Mouse (Mus musculus): ENCODE data around the gene Spata31d1d.
"Not testable (repeated sequence)": the region's sequence is repeated elsewhere in the genome, so short reads cannot be mapped to it uniquely, and the experiment has no call there.

Spata31d1d gene

DNA sequence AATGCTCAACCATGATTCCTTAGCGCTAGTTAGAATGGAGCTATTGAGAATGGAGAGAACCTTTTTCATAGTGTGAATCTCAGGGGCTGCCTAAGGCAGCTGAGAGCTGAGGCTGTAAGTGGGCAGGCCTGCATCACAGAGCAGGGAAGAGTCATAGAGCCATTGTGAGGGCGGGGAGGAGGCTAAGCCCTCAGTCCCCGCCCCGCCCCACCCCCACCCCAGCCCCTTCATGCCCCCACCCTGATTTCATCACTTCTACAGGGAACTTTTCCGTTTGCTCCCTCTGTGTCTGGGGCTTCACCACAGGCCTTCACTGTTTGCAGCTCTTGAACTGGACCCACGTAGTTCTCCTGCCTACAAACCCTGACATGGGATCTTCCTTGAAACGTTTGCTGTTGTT is at the start of gene Spata31d1d:
Spata31d1d (minus strand) TSS at position 101 of the 400 bp plus-strand sequence.
- DNase-seq, result no peak

GRCm38 (mm10) chr13:59779744-59780264 is 48.3 kb upstream of the Spata31d1d start:
- not testable (repeated sequence) for DNase-seq

DNA sequence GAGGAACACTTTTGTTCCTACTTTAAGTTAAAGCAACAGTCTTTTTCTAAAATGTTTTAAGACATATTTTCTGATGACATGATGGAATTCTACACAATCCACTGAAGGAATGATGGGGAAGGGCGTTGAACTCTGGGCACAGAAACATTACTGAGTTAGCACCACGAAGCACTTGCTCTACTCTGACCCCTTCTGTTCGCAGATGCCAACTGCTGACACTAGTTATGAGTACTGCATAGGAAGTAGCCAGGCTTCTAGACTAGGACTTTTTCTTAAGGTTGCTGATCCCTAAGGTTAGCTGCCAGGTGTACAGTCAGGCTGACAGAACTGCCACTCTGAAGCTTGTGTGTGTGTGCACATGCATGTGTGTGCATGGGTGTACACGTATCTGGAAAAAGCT is 47.7 kb upstream of the Spata31d1d start:
- peak; percentile 13 for DNase-seq

DNA sequence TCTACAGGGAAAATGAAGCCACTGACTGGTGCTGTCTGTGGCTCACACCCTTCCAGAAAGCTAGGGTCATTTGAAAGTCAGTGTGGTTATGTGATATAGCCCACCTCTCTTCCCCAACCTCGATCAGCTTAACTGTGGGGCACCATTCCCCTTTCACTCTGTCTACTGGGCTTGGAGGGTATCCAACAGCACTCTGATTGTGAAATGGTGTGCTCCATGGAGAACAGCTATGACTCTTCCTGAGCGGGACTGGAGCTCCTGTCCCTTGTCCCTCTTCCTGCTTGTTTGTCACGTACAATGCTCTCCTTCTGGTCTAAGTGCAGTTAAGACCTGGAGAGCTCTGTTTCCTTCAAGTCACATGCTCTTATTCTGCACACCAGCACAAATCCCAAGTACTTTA is 43.6 kb upstream of the Spata31d1d start:
- DNase-seq, result no peak

DNA sequence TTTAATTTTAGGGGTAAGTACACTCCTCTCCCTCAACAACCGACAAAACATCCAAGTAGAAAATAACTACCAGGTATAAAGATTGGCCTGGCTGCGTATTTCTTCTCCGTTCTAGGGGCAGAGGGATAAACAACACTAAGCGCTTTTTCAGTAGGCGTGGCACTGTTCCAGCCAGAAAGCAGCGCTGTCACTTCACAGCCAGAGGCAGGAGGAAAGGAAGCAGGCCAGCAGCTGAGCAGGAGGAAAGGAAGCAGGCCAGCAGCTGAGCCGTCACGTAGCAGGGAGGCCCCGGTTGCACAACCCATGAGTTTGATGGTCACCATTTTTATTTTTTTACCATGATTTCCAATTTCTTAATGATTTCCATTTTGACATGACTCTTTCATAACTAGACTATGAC is 39.7 kb upstream of the Spata31d1d start:
- DNase-seq, result peak; percentile 70

DNA sequence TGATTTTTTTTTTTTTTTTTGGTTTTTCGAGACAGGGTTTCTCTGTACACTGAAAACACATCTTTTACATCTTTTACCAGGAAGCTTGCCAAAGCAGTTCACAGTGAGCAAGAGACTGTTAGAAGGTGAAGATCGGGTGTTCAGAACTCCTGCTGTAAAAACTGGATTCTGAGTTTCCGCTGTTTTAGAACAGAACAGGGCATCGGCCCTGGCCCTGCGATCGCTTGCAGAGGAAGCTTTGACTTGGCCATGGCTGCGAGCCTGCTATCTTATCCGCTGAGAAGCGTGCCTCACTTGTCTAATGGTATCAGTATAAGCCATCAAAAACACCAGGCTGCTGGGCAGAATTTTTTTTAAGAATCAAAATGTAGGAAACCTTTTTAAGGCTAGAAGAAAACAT is 39.3 kb upstream of the Spata31d1d start:
- no peak for DNase-seq

DNA sequence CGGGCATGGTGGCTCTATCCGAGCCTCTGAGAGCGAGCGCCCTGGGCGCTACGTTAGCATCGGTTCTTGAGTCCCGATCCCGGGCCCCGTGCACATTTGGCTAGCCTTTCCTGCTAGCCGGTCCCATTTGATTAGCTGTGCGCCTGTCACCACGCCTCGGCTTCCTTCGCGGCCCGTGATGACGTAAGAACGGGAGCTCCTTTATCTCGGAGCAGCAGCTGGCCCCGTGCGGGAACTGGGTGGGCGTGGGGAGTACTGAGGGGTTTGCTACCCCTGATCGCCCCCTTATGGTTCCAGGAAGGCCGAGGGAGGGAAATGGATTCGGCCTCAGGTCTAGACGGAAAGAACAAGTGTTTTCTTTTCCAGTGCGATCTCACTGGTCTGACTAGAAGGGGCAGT is 38.6 kb upstream of the Spata31d1d start:
- DNase-seq, result peak; percentile 84

DNA sequence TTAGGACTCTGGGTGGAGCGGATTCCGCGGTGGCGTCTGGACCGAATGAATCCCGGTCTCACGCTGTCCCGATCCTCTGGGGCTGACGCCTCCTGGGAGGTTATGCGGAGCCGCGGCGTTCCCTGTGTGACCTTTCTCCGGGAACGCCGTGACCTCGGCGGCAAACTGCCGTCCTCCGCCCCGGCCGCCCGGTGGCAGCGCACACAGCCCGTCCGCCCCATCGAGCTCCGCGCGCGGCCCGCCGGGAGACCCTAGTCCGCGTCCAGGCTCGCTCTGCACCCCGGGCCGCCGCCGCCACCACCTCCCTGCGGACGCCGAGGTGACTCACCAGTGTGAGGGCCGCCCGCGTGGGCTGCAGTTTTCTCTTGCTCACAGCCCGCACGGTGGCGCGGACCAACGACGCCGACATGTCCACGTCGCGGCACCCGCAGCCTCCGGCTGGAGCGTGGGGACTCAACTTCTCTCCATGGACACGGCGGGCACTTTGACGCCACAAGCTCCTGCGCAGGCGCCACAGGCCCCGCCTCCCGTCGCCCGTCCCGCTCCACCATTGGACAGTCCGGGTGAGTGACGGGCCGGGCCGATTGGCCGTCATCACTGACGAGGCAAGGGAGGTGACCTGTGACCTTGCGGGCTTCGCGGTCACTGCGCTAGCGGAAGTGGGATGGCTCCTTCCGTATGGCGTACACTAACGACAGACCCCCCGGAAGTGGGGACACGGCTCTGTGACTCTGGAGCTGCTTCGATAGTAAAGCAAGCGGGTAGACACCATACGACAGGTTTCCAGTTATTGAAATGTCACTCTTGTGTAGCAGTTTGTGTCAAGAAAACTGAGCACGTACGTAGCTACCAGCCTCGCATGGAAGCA is 38.0 kb upstream of the Spata31d1d start, which contains the start of gene Isca1:
Isca1 (minus strand) TSS at position 515 of the 868 bp plus-strand sequence.
- DNase-seq, result peak; percentile 99

- peak; percentile 22 for DNase-seq
These were observed 37.0 kb upstream of the Spata31d1d start for GRCm38 (mm10) chr13:59768531-59768930.

DNA sequence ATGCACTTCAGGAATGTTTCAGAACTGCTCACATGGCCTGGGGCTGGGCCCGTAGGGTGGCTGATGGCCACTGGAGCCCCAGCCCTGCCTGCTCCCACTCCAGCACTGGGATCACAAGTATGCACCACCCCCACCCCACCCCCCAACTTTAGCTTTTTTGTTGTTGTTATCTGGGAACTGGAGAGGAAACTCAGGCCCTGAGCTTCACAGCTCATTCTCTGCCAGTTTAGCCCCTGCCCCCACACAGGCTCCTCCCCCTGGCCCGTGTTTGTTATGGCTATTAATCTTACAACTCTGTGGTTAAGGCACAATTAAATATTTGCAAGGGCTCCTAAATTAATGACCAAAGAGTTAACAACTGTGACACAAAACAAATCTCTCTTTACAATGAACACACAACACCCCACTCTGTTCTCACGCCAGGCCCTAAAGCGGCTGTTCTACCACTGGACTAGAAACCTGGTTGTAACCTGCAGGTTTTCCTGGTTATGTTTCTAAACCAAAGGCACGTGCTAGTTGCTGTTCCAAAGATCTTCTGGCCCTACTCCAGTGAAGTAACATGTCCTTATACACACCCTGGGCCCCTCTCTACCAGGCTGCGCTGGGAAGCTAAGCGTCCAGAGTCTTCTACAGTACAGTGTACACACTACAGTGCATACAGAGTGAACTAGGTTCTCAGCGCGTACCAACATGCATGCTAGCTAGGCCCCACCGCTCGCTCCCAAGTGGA is 35.4 kb upstream of the Spata31d1d start:
- peak; percentile 62 for DNase-seq

DNA sequence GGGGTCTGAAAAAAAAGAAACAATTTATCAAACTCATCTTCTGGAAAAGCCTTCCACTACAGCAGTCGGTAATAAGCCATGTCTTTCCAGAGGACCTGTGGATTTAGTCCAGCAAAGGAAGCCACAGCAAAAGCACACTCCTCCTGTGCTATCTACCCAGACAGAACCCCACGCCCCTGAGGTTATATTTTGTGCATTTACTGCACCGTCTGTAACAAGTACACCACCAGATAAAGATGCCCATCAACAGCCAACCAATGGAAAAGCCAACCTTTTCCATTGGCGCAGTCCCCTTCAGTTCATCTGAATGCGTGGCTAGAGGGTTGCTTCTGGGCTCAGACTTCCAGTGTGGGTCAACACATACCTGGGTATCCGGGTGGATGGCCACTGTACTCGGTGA is 31.2 kb upstream of the Spata31d1d start:
- no peak for DNase-seq

- DNase-seq, result no peak
These were observed 25.4 kb upstream of the Spata31d1d start for GRCm38 (mm10) chr13:59756906-59757305.

DNA sequence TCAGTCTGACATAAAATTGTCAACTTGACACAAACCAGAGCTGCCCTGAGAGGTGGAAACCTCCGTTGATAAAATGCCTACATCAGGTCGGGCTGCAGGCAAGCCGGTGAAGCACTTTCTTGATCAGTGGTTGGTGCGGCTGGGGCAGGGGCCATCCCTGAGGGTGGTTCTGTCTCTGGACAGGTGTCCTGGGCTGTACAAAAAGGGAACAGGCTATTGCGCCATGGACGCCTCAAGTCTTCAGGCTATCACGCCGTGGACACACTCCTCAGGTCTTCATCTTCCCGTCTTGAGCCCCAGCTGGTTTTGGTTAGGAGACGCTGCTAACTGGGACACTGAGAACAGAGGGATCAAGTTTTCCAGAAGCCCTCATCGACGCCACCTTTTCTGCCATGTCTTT is 18.8 kb upstream of the Spata31d1d start:
- no peak for DNase-seq

DNA sequence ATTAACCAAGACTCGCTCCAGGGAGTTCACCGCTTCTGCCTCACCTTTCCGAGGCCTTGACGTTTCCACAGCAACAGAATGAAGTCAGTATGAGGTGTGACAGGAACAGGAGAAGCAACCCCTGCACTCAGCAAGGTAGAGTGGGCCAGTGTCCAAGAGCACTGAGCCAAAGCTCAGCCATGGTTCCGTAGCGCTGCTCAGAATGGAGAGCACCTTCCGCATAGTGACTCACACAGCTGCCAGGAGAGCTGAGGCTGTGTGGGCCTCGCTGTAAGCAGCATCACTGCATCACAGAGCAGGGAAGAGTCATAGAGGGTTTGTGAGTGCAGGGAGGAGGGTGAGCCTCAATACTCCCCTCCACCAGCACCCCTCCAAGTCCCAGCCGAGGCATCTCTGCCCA is 15.2 kb upstream of the Spata31d1d start, which contains the start of gene 1700014D04Rik:
1700014D04Rik (minus strand) TSS at position 42 of the 400 bp plus-strand sequence.
- peak; percentile 21 for DNase-seq

DNA sequence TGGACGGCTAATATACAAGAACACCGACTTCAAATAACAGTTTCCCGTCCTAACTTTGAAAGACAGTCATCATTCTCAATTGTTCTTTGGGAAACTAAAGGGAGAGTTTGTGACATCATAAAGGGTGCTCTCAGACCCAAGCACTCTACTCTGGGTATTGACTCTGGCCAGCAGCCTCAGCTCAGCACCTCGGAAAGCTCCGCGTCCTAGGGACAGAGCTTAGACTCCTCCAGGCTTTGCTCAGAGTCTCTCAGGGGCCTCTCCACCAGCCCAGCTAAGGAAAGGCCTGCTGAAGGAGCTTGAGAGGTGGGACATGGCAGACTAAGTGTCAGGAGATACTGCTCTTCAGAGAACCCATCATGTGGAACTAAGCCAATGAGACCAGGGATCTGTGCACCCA is 14.6 kb upstream of the Spata31d1d start:
- no peak for DNase-seq

DNA sequence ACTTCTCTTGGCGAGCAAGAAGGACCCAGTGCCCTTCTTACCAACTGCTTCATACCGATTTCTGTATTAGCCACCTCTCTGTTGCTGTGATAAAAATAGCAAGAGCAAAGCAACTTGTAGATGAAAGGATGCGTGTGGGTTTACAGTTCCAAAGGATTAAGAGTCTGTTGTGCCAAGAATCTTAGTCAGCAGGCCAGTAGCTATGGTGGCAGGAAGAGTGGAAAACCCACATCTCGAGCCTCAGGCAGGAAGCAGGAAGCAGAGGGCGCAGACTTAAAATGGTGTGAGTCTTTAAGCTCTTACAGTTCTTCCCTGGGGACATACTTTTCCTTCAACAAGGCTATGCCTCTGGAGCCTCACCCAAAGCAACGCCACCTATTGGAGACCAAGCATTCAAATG is 13.9 kb upstream of the Spata31d1d start:
- no peak for DNase-seq

DNA sequence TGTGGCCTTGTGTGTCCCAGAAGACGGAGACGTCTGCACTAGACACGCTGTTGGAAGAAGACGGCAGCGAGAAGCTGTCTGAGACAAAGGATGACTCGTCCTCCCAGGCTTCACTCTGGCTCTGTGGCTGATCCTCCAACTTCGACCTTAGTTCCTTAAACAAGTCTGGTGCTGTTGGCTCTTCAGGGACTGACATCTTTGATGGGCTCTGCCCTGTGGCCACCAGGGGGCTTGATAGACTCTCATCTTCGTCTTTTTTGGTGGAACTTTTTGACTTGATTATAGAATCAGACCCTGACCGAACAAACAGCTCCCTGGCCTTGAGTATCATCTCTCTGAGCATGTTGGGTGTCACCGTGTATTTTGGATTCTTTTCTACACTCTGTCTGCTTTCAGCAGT is 10.1 kb upstream of the Spata31d1d start:
- no peak for DNase-seq

DNA sequence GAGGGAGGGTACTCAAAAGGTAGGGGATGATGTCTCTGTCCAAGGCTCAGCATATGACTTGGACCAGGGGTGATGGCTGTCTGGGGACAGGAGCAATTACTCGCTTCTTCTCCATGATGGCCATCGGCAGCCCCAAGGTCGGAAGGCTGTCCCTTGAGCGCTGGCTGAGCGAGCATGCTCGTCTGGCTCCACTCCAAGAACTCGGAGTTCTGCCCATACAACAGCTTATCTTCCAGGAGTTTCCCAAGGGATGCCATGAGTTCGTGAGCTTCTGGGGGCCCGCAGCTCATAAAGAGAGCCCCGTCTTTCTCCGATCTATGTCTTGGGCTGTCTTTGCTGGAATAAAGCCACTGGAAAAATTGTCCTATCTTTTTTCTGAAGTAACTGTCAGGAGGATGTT is 9.5 kb upstream of the Spata31d1d start:
- DNase-seq, result no peak

GRCm38 (mm10) chr13:59739397-59739796 is 7.8 kb upstream of the Spata31d1d start:
- no peak for DNase-seq

DNA sequence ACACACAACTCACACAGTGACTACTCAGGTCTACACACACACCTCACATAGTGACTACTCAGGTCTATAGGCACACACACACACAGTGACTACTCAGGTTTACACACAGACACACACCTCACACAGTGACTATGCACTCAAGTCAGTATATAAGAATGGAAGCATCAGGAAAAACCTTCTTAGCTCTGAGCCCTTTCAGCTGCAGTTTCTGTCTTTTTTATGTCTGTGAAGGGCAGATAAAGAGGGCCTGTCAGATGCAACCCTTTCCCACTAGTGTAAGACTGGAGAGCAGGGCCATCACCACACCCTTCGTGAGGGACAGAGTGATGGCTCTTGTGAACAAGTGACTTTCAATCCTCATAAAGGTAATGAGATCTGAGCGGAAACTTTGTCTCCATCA is 6.9 kb upstream of the Spata31d1d start:
- no peak for DNase-seq

GRCm38 (mm10) chr13:59735190-59735589 is 3.6 kb upstream of the Spata31d1d start:
- DNase-seq, result no peak

GRCm38 (mm10) chr13:59734347-59734746 is 2.8 kb upstream of the Spata31d1d start:
- not testable (repeated sequence) for DNase-seq

DNA sequence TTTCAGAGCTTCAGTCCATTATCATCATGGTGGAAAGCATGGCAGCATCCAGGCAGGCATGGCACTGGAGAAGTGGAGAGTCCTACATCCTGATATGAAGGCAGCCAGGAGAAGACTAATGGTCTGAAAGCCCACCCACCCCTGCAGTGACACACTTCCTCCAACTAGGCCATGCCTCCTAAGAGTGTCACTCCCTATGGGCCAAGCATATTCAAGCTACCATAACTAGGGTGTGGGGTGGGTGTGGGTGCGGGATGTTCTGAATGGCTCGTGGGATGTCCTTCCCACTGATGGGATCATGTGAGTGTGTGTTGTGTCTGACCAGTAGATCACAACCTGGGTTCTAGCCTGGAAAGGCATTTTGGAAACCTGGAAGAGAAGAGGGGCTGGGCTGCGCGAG is 2.4 kb upstream of the Spata31d1d start:
- DNase-seq, result no peak

Measured in kidney, adult 18-20 months (tissue).